In the genomic region with DNA sequence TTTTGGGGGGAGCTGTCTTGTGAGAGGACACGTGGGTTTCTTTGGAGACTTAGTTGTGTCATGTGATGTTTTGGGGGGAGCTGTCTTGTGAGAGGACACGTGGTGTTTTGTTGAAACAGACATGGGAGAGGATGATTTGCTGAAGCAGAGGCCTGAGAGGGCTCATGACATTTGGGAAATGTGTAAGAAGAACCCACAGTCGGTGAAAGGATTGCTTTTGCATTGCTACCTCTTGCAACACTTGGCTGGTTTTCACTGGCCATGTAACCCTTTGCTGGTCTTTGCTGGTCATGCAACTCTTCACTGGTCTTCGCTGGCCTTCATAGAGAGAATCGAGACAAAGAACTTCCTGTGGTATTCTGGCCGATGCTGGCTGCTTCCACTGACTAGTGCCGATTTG, we compare ENCODE assay signal across 24 mouse cellular contexts. TPM values are rescaled to one million over a fixed set of nuclear protein-coding genes. Genes with fewer than 3 reads are reported as not detected.
DNase-seq lines count a peak whose midpoint lies in the region; ATAC-seq and TF ChIP-seq lines count a peak whose summit lies in the region.
"Had no signal": no experiment of that assay in that cellular context is flagged by ENCODE, and none has a peak within 500 bp of the region (broad histone marks: within the 10 kb centered on the region; RNA-seq: fewer than 3 reads in every experiment).

No protein-coding gene starts in this region.

- no peaks in the 10 kb centered on the region for H3K27me3 ChIP-seq in liver, postnatal 0 days (ENCODE audit: insufficient read depth, low read length)
- no peaks in the 10 kb centered on the region for H3K27me3 ChIP-seq in liver, embryonic 11.5 days (replicated peaks; ENCODE audit: control insufficient read depth, insufficient read depth, low read length)
- H3K27me3 ChIP-seq in hindbrain, embryonic 16.5 days (replicated peaks; ENCODE audit: control insufficient read depth, insufficient read depth, low read length), result no peaks in the 10 kb centered on the region
- H3K27me3 ChIP-seq in hindbrain, embryonic 14.5 days (ENCODE audit: control insufficient read depth, insufficient read depth, low read length), result no peaks in the 10 kb centered on the region
- H3K27me3 ChIP-seq: embryonic facial prominence, embryonic 12.5 days; forebrain, embryonic 15.5 days; heart, embryonic 15.5 days; hindbrain, embryonic 15.5 days; Patski had no signal

- 50% methylated on average over 7 of the region's 7 CpGs for WGBS in liver, postnatal 0 days (ENCODE audit: insufficient replicate concordance)
- WGBS in liver, embryonic 11.5 days, result 77% methylated on average over 7 of the region's 7 CpGs
- 78% methylated on average over 7 of the region's 7 CpGs for WGBS in hindbrain, embryonic 16.5 days
- 84% methylated on average over 7 of the region's 7 CpGs for WGBS in hindbrain, embryonic 14.5 days

- H3K4me2 ChIP-seq in liver, postnatal 0 days (ENCODE audit: low read depth, low read length), result no peak overlapping the region
- H3K4me2 ChIP-seq in liver, embryonic 11.5 days, result no peak overlapping the region
- no peak overlapping the region for H3K4me2 ChIP-seq in hindbrain, embryonic 16.5 days (ENCODE audit: low read length)
- no peak overlapping the region for H3K4me2 ChIP-seq in hindbrain, embryonic 14.5 days (replicated peaks)
- H3K4me2 ChIP-seq: embryonic facial prominence, embryonic 12.5 days; forebrain, embryonic 15.5 days; heart, embryonic 11.5 days; heart, embryonic 15.5 days; hindbrain, embryonic 15.5 days had no signal

- ATAC-seq in liver, postnatal 0 days, result 0 out of 2 replicates have a peak, but pooled peaks have one; percentile 40
- no peak for ATAC-seq in liver, embryonic 11.5 days (replicated peaks; ENCODE audit: low FRiP score)
- peak; percentile 70 for ATAC-seq in megakaryocyte progenitor cell, adult 5-6 weeks (replicated peaks; ENCODE audit: poor library complexity)
- ATAC-seq in hindbrain, embryonic 16.5 days, result no peak
- ATAC-seq in hindbrain, embryonic 14.5 days (ENCODE audit: low FRiP score), result no peak
- ATAC-seq: activated CD4-positive, CD25-positive, alpha-beta regulatory T cell, adult 4 months; CD4-positive, CD25-positive, alpha-beta regulatory T cell, adult 4 months; forebrain, embryonic 15.5 days; inflammation-experienced regulatory T-cells, adult 6 months; Patski had no signal

- H3K9me3 ChIP-seq in liver, postnatal 0 days (ENCODE audit: low read length), result peaks cover 3% of the 10 kb centered on the region
- no peaks in the 10 kb centered on the region for H3K9me3 ChIP-seq in liver, embryonic 11.5 days (ENCODE audit: control insufficient read depth, low read length)
- H3K9me3 ChIP-seq in hindbrain, embryonic 16.5 days (ENCODE audit: control insufficient read depth, low read length), result no peaks in the 10 kb centered on the region
- no peaks in the 10 kb centered on the region for H3K9me3 ChIP-seq in hindbrain, embryonic 14.5 days (ENCODE audit: control insufficient read depth, low read length)
- H3K9me3 ChIP-seq: embryonic facial prominence, embryonic 12.5 days; forebrain, embryonic 15.5 days; heart, embryonic 15.5 days; hindbrain, embryonic 10.5 days; hindbrain, embryonic 15.5 days had no signal

- H3K27ac ChIP-seq in liver, postnatal 0 days (ENCODE audit: low read depth), result peak overlapping the region; percentile 11; the same call in 1 of the 2 replicates
- H3K27ac ChIP-seq in liver, embryonic 11.5 days (ENCODE audit: low read depth, low read length), result no peak overlapping the region
- no peak overlapping the region for H3K27ac ChIP-seq in hindbrain, embryonic 16.5 days (ENCODE audit: low read depth, low read length)
- H3K27ac ChIP-seq in hindbrain, embryonic 14.5 days, result no peak overlapping the region
- H3K27ac ChIP-seq: embryonic facial prominence, embryonic 12.5 days; forebrain, embryonic 15.5 days; heart, adult 2 months; heart, embryonic 15.5 days; hindbrain, embryonic 10.5 days; hindbrain, embryonic 15.5 days had no signal

- H3K4me1 ChIP-seq in liver, postnatal 0 days (ENCODE audit: insufficient read depth), result peaks cover 10% of the 10 kb centered on the region
- no peaks in the 10 kb centered on the region for H3K4me1 ChIP-seq in liver, embryonic 11.5 days (replicated peaks; ENCODE audit: control insufficient read depth, insufficient read depth, low read length)
- no peaks in the 10 kb centered on the region for H3K4me1 ChIP-seq in hindbrain, embryonic 16.5 days (ENCODE audit: control insufficient read depth, insufficient read depth, low read depth, low read length)
- no peaks in the 10 kb centered on the region for H3K4me1 ChIP-seq in hindbrain, embryonic 14.5 days (replicated peaks; ENCODE audit: control insufficient read depth, insufficient read depth, low read length)
- H3K4me1 ChIP-seq: embryonic facial prominence, embryonic 12.5 days; forebrain, embryonic 15.5 days; heart, embryonic 15.5 days; hindbrain, embryonic 10.5 days; hindbrain, embryonic 15.5 days had no signal

- TF ChIP-seq CTCF in liver, postnatal 0 days (IDR thresholded peaks at IDR 0.05; ENCODE audit: low read depth), result no peak

- no peak for TF ChIP-seq EP300 in liver, postnatal 0 days (IDR thresholded peaks at IDR 0.05; ENCODE audit: low read depth)

- no peak overlapping the region for H3K4me3 ChIP-seq in liver, postnatal 0 days (ENCODE audit: low read depth, low read length)
- no peak overlapping the region for H3K4me3 ChIP-seq in liver, embryonic 11.5 days (ENCODE audit: low read depth, low read length)
- H3K4me3 ChIP-seq in hindbrain, embryonic 16.5 days (ENCODE audit: low read length), result no peak overlapping the region
- no peak overlapping the region for H3K4me3 ChIP-seq in hindbrain, embryonic 14.5 days (replicated peaks; ENCODE audit: low read length)
- H3K4me3 ChIP-seq: embryonic facial prominence, embryonic 12.5 days; forebrain, embryonic 15.5 days; heart, adult 2 months; heart, embryonic 15.5 days; hindbrain, embryonic 10.5 days; hindbrain, embryonic 15.5 days had no signal

- H3K9ac ChIP-seq in liver, postnatal 0 days (replicated peaks), result no peak overlapping the region
- no peak overlapping the region for H3K9ac ChIP-seq in liver, embryonic 11.5 days (ENCODE audit: low read depth, low read length)
- H3K9ac ChIP-seq in hindbrain, embryonic 16.5 days (ENCODE audit: low read depth, low read length), result no peak overlapping the region
- no peak overlapping the region for H3K9ac ChIP-seq in hindbrain, embryonic 14.5 days
- H3K9ac ChIP-seq: embryonic facial prominence, embryonic 12.5 days; forebrain, embryonic 15.5 days; heart, embryonic 15.5 days; hindbrain, embryonic 15.5 days had no signal

- DNase-seq in liver, postnatal 0 days, result peak; percentile 15
- no peak for DNase-seq in liver, embryonic 11.5 days (ENCODE audit: low spot score)
- DNase-seq in adipocyte (ENCODE audit: low spot score), result peak; percentile 96
- DNase-seq in hindbrain, embryonic 14.5 days (ENCODE audit: low spot score), result no peak
- DNase-seq: adrenal gland, adult 2 months; adrenal gland, postnatal 25 days; B cell, adult 2 months; cerebellum, adult 2 months; cerebellum, postnatal 10 days; gastrocnemius, postnatal 36 days; heart, adult 2 months; heart, postnatal 14 days had no signal

- no peaks in the 10 kb centered on the region for H3K36me3 ChIP-seq in liver, postnatal 0 days (replicated peaks; ENCODE audit: insufficient read depth, low read length)
- no peaks in the 10 kb centered on the region for H3K36me3 ChIP-seq in liver, embryonic 11.5 days (ENCODE audit: control insufficient read depth, insufficient read depth, low read length)
- H3K36me3 ChIP-seq in hindbrain, embryonic 16.5 days (ENCODE audit: control insufficient read depth, insufficient read depth, low read length), result no peaks in the 10 kb centered on the region
- H3K36me3 ChIP-seq in hindbrain, embryonic 14.5 days (replicated peaks; ENCODE audit: control insufficient read depth, insufficient read depth), result no peaks in the 10 kb centered on the region
- H3K36me3 ChIP-seq: embryonic facial prominence, embryonic 12.5 days; forebrain, embryonic 15.5 days; heart, embryonic 15.5 days; hindbrain, embryonic 10.5 days; hindbrain, embryonic 15.5 days had no signal

RNA-seq across cellular contexts. Expression of a gene that starts 13.4 kb away (rescaled TPM):
- 9.0 TPM in 2 replicates for polyA plus RNA-seq in liver, postnatal 0 days (2015; fragmentation: Nextera tagmentation; extraction: Ambion mirVana)
- 16.2 and 16.6 TPM in 2 replicates for polyA plus RNA-seq in liver, embryonic 11.5 days (2014; fragmentation: Nextera tagmentation; extraction: Ambion mirVana)
- 75.6 and 77.2 TPM in 2 replicates for total RNA-seq in megakaryocyte progenitor cell, adult 5-6 weeks (2015)
- 83.1 and 85.8 TPM in 2 replicates for total RNA-seq in megakaryocyte progenitor cell, adult 5-6 weeks (2017)
- polyA plus RNA-seq in hindbrain, embryonic 16.5 days (2015; fragmentation: Nextera tagmentation; extraction: Ambion mirVana), result 35.7 and 38.8 TPM in 2 replicates
- polyA plus RNA-seq in hindbrain, embryonic 14.5 days (2014; fragmentation: Nextera tagmentation; extraction: Ambion mirVana), result 47.8 and 48.6 TPM in 2 replicates

Comparison
In these comparisons a context has a peak if more than half of its experiments do, and no peak if none do; other contexts are left out.
1. ATAC-seq: peak in liver, postnatal 0 days (single experiment) and megakaryocyte progenitor cell, adult 5-6 weeks (single experiment); none in liver, embryonic 11.5 days (single experiment), hindbrain, embryonic 16.5 days (single experiment) and hindbrain, embryonic 14.5 days (single experiment).
2. DNase-seq: peak in liver, postnatal 0 days (single experiment) and adipocyte (single experiment); none in liver, embryonic 11.5 days (single experiment) and hindbrain, embryonic 14.5 days (single experiment).